Mouse (Mus musculus) heart, postnatal 14 days (tissue): ENCODE measurements around the gene Ddx17. TPM values are rescaled to one million over a fixed set of nuclear protein-coding genes. Genes with fewer than 3 reads are reported as not detected.

ENCODE experiments used
- DNase-seq, 2 experiments: peaks; one replicate each; pipeline ENCODE4 v3.0.0; 2021 to 2022
- intact Hi-C: fragments of 180-260 bp; cut with DNase I; formaldehyde crosslinking; loops from one replicate; pipeline ENCODE4 v1.15.1; 2025
- total RNA-seq, 2 experiments: library from RNA; stranded (reverse); gene quantifications; 2 replicates each; pipeline ENCODE4 v1.2.3; 2021

Ddx17 gene
- total RNA-seq, 2 experiments from 2014 or later = 156 to 161 TPM

DNA sequence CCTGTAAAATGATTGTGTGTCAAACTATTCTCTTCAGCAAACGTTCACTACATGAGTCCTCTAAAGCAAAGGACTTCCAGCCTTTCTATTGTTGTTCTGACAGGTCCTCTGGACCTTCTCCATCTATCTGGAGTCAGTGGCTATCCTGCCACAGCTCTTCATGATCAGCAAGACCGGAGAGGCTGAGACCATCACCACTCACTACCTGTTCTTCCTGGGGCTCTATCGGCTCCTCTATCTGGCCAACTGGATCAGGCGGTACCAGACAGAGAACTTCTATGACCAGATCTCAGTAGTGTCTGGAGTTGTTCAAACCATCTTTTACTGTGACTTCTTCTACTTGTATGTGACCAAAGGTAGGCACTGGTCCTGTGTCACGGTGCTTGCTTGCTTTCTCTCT, 21.0 kb downstream of the Ddx17 start:
- DNase-seq = no peak
- intact Hi-C loops = no loop called here

DNA sequence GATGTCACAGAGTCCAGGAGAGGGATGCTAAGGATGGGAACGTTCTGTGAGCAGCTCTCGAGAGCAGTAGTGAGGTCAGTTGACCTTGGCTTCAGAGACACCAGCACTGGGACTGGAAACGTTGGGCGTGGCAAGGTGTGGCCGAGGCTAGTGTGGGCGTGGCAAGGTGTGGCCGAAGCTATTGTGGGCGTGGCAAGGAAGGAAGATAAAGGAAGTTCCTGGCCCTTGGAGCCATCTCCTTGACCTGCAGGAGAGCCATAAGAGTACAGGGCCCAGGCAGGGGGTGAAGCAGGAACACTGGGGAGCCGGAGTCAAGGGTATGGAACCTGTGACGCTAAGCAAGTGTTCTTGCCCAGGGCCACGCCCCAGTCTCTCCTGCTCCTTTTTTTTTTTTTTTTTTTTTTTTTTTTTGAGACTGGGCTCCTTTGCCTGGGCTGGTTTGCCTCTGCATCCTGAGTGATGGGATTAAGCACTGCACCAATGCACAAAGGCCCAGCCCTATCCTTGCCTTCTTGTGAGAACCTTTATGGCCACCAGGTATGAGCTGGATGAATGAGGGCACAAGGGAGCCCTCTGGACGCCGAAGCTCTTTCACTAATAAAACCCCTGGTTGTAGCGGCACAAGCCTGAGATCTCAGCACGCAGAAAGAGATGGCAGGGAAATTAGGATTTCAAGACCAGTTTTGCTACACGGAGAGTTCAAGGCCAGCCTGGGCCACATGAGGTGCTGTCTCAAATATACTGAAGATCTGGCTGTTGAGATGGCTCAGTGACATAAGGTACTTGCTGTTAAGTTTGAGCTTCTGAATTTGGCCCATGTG, 26.9 kb downstream of the Ddx17 start:
- no peak for DNase-seq
- intact Hi-C loops = no loop called here

DNA sequence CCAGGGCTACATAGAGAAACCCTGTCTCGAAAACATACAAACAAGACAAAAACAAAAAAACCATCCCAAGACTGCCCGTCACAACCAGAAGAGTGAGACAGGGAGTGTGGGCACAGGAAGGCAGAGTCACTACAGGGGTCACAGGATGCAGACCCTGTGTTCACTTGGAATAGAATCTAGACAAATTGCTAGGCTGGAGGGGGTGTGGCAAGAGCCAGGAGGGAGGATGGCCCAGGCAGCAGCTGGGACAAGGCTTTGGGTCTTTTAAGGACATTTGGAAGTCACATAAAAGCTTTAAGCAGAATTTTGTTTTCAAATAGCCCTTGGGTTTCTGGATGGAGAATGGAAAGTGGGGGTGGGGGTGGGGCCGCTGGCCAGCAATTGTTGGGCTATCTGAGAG, 28.0 kb downstream of the Ddx17 start:
- intact Hi-C loops = no loop called here
- DNase-seq = no peak

DNA sequence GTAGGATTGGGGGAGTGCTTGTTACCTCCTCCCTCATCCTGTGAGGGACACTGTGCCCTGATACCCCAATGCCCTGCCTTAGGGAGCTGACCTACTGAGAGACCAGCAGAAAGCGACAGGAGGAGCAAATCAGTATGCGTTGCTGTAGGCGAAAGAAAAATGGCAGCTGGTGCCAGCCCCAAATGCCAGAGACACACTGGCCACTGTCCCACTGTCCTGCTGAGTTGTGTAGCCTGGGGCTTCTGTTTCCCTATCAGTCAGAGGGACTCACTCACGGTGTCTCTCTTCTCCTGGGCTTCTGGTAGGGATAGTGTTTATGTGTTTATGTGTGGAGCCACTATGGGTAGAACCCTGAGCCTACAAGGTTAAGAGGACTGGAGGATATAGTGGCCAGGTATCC, 28.8 kb downstream of the Ddx17 start:
- intact Hi-C loops = no loop called here
- DNase-seq = no peak

DNA sequence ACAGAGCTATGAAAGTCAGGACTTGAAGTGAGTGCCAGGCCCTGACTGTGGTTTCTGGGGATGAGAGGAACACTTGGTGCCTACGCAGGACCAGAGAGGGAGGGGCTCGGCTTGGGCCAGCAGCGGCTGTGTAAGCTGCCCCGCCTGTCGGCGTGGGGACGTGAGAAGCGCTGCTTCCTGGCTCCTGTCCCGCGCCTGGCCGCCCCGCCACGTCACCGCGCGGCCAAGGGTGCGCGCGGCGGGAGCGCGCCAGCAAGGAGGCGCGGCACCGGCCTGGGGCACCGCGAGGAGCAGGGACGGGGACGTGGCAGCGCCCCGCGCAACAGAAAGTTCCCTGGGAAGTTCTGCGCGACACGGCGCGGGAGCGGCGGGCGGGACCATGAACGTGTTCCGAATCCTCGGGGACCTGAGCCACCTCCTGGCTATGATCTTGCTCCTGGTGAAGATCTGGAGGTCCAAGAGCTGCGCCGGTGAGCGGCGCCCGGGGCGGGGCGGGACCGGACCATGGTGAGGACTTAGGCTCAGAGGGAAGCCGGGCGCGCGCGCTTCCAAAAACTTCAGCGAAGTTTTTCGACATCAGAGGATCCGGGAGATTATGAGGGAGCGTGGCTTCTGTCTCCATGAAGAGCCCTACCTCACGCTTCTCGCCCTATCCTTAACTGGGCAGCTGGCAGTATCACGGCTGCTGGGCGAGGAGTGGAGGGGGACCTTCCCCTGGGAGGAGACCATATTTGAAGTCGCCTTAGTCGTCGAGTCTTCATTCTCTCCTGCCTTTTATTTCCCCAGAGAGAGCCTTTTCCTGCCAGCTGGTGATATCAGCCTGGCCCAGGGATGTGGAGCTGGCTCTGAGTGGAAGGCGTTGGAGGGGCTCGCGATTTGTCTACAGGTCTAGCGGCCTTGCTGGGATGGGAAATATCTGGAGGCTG, 30.1 kb downstream of the Ddx17 start, which contains the start of gene Kdelr3:
Gene Kdelr3 (plus strand): TSS at position 241 of the 926 bp plus-strand sequence.
- peak; percentile 90 for DNase-seq
- intact Hi-C loops = no loop called here

DNA sequence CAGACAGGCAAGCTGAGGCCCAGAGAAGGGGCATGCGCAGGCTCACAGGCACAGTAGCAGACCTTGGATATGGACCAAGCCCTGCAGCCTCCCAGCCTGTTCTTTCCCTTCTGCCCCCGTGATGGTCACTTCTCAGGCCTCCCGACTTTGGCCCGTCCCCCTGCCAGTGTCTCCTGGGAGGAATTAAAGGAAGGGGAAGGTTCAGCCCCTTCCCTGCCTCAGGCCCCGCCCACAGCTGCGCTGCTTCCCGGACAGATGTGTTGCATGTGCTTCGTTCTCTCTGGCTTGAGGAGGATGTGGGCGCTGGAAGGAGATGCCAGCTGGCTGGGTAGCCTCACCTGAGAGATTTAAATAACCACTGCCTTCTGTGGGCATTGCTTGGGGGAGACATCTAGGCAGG, 32.6 kb downstream of the Ddx17 start:
- peak; percentile 50 to 51 for DNase-seq
- intact Hi-C loops = loop anchor here (5.0 kb wide), 1 partner anchor 33 kb away; the partner anchor contains the start of gene Ddx17

DNA sequence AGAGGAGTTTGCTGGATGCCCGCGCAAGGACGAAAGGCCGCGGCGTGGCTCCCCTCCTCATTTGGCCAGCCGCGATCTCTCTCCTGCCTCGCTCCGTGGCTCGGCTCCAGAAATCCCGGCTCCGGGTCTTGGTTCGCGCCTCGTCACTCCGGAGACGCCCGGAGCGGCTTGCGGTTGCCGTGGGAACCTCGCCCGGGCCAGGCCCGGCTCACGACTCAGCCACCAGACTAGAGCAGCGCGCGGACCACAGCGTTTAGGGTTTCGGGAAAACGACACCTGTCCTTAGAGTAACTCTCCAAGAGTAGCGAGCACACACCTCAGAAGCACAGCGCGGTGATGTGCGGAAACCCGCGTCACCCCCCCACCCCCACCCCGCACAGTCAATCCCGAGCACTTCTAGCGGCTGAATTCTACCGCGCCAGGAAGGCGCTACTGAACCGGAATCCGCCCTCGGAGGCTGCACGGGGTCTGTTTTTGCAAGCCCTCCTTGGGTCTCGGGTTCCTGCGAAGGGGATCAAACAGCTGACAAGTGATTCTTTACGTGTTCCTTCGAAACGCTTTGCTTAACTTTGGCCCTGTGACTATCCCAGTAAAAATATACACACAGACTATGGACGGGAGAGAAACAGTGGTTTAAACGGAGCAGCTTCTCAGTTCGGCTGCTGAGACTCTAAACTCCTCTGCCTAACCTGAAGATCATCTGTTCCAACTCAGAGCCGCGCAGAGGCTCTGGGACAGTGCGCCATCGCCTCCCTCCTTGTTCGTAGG, 34.8 kb downstream of the Ddx17 start:
- peak; percentile 89 to 92 for DNase-seq
- intact Hi-C loops = loop anchor here (5.0 kb wide), 1 partner anchor 36 kb away; the partner anchor contains the start of gene Ddx17

DNA sequence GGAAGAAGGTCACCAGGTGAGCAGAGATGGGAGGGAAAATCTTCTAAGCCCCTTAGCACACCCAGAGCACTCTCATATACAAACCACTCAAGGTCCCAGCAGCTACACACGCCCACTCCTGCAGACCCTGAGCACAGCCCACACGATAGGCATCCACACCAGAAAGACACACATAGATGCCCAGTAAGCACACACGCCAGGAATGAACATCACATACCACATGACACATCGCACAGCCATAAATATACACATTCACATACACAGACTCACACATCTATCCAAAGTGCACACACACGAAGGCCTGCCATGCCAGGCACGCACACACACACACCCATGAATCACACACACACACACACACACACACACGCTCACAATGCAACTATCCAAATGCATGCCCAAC, 36.1 kb downstream of the Ddx17 start:
- intact Hi-C loops = loop anchor here (5.0 kb wide), 1 partner anchor 37 kb away; the partner anchor contains the start of gene Ddx17
- DNase-seq = no peak

DNA sequence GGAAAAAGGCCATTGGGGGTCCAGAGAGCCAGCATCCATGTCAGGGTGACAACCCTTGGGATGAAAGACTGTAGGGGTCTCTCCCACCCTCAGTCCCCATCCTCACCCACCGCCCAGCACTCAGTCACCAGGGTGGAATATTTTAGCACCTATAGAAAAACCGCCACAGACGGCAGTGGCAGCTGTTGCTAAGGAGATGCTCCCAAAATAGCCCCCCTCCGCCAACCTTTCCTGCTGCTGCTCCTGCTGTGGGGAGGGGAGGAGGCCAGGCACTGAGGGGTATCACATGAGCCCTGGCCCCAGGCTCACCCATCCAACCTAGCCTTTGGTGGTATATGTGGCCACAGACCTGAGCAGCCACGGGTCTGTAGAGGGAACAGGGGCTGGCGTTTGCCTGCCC, 36.5 kb downstream of the Ddx17 start:
- DNase-seq = no peak
- intact Hi-C loops = loop anchor here (5.0 kb wide), 1 partner anchor 37 kb away; the partner anchor contains the start of gene Ddx17

DNA sequence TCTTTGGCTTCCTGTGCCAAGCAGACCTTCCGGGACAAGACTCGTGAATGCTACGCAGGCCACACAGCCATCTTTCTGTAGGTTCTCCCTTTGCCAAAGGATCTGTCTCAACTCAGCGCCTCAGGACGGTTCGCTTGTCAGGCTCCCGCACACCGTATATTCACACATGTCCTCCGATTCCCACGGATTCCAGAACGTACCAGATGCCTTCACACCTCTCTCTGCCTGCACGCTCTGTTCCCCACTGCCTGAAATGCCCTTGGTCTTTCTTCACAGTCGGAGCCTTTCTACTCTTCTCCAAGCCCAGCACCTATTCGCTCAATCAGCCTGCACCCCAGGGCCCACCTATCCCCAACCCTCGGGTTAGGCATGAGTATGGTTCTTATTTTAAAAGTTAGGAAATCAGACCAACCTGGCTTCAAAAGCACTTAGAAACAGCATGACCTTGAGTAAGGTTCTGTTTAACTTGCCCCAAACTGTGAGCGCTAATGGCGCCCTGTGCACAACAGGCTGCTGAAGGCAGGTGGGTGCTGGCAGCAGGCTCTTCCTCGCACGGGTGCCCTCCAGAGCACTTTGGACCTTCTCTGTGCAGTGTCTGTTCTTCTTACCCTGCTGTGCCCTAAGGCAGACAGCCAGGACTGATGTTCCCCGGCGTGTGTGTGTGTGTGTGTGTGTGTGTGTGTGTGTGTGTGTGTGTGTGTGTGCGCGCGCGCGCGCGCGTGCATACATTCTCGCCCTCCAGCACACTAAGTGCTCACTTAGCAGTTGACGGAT, 39.3 kb downstream of the Ddx17 start:
- no peak for DNase-seq
- intact Hi-C loops = no loop called here

DNA sequence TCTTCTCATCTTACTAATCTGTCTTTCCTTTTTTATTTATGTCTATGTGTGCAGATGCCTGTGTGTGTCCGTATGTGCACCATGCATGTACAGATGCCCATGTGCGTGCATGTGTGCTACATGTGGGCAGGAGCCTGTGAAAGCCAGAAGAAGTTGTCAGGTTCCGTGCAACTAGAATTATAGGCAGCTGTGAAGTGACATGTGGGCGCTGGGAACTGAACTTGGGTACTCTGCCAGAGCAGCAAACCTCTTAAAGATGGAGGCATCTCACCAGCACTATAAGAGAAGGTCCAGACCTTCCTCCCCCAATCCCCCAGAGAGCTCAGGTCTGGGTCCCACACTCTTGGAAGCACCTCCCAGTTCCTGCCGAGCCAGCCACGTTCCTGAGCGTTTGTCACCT, 40.1 kb downstream of the Ddx17 start:
- no peak for DNase-seq
- intact Hi-C loops = no loop called here

DNA sequence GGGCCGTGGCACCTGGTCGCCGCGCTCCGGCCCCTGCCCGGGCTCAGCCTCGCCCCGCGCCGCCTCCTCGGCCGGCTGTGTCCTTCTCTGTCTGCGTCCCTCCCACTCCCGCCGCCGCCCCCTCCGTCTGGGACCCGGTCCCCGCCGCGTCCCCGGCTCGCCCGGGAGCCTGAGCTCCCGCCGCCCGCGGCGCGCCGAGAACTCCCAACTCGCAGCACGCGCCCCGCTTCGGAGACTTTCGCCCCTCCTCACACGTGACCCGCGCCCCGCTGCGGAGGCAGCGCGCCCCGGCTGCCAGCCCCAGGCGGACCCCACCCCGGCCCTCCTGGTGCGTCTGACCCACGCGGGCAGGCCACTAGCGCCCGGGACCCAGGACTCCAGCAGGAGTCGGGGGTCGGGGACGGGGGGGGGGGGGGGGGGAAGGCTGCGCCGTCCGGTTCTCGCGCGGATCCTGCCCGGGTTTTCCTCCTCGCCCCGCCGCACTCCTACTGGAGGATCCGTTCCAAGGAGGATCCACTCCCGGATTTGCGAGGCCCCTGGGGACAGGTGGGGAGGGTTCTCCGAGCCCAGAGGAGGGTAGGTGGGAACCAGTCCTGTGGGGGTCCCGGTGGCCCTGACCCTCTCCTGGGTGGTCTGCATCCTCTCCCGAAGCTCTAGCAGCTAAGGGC, 40.8 kb downstream of the Ddx17 start:
- peak; percentile 74 to 79 for DNase-seq

DNA sequence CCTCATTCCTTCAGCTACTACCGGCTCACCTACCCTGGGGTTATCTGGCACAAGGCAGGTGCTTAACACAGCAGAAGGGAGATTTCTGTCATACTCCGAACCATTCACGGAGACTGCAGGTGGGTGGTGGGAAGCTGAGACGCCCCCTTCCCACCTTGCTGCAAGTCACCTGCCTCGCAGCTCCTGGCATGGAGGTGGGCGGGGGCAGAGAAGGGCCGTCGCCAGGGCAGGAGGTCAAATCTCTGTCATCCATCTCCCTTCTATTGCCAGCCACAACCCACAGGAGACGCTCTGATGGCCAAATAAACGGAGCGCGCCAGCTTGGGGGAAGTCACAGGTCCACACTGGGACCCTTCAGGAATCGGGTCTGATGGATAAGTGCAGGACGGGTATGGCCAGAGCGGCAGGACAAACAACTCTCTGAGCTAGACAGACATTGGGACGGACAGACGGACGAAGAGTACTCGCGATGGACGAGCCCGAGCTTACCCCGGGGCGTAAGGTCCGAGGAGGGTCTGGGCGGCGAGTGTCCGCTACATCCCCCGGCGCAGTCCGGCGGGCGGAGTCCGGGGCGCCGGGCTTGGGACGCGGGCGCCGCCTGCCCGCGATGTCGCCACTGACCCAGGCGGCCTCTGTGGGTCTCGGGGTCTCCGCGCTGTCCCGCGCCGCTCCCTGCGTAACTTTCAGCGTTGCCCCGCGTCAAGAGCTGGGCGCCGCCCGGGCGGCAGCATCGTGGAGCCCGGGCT, 41.7 kb downstream of the Ddx17 start, which contains the start of gene Kcnj4:
Gene Kcnj4 (minus strand): TSS at position 535 of the 746 bp plus-strand sequence.
- intact Hi-C loops = no loop called here

More for the DNA sequence above, 40.8 kb downstream of the Ddx17 start:
- intact Hi-C loops = no loop called here

DNA sequence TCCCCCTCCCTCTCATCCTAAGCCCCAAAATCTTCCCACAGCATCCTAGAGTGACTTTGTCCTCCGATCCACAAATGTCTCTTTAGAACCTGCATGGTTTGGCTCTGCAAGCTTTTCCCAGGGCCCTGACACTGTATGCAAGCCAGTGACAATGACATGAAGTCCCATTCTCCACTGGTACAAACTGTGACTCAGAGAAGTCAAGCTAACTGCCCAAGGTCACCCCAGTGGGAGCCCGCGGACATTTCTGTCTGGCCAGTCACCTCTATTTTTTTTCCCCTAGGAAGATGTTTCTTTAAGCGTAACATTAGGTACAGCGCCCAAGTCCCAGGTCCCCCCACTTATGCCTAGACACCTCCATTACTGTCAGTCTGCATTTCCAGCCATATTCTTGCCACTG, 43.1 kb downstream of the Ddx17 start:
- no peak for DNase-seq
- intact Hi-C loops = no loop called here

More for the DNA sequence above, 41.7 kb downstream of the Ddx17 start, which contains the start of gene Kcnj4:
- no peak for DNase-seq

DNA sequence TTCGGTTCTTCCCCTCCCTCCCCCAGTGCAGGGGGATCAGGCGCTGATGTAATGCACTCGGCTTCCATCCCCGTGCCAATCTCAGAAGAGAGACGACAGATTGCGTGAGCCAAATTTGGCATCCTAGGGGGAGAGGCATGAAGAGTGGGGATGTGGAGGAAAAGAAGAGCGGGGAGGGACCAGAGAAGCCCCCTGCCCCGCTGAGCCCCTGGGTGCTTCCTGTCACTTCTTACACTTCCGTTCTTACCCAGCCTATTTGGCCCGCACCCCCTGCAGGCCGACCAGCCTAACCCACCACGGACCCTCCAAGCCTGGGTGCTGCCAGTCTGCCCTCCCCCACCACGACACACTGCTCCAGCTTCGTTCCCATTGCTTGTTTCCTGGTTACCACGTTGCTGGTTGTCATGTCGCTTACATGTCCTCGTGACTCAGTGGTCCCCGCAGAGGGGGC, 43.6 kb downstream of the Ddx17 start:
- DNase-seq = no peak
- intact Hi-C loops = no loop called here

DNA sequence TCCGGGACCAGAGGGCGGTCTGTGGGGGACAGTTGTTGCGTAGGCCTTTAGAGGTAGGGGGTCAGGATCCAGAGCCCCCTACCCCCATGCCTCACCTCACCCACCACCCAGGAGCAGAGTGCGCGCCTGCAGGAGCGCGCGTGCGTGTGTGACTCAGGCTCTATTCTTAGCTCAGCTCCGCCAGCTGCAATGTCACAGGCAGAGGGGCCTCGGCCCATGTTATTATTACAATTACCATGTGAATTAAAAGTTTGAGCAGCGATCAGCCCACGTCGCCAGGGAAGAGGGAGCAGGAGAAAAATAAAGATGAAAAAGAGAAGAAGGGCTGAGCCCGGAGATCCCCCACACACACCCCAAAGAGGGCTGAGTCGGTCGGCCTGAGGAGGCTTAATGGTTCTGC, 46.4 kb downstream of the Ddx17 start:
- no peak for DNase-seq
- intact Hi-C loops = no loop called here

DNA sequence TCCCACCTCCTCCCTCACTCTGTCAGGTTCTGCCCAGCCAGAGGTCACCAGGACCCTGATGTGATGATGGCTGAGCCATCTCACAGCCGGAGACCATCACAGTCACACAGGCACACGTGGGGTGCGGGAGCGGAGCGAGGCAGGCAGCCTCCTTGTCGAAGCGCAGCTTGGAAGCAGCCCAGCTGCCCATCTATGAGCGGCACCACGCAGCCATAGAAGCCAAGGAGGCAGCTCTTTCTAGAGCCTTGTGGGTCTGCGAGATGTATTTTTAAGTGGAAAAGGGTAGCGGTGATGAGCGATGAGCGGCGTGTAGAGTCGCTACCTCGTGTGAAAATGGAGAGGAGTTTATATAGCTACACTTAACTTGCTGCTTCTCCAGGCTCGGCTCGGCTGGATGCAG, 53.0 kb downstream of the Ddx17 start:
- DNase-seq = no peak
- intact Hi-C loops = no loop called here

DNA sequence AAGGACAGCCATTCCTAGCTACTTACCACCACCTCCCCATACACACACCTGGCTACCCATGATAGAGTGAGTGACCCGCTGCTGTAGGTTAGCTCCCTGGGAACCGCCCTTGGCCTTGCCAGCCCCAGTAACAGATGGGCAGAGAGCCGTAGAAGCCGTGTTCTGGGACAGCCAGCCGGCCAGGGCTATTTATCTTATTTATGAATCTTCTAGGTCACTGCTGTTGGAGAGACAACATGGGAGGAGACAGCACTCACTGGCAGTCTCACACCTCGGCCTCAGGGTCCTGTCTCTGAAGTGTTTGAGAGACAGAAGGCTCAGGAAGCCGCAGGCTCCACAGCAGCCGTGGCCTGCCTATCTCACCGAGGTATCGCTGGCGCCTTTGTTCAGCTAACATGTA, 57.1 kb downstream of the Ddx17 start:
- DNase-seq = no peak
- intact Hi-C loops = no loop called here
